Mouse (Mus musculus) olfactory bulb, adult 2 months (tissue): ENCODE results near the gene Lrmp. TPM values are rescaled to one million over a fixed set of nuclear protein-coding genes. Genes with fewer than 3 reads are reported as not detected.
"Not testable (repeated sequence)": the region's sequence is repeated elsewhere in the genome, so short reads cannot be mapped to it uniquely, and the experiment has no call there.

Source experiments
- H3K27ac ChIP-seq: fragments of 200-500 bp; 2 replicates; pipeline ENCODE4 v1.5.1; 2012; ENCODE audit warnings: low read depth, low read length; ENCODE audit not compliant: insufficient read depth
- H3K4me1 ChIP-seq: fragments of 200-500 bp; 2 replicates; pipeline ENCODE4 v1.6.1; 2012; ENCODE audit warnings: low read length; ENCODE audit not compliant: control insufficient read depth, insufficient read depth
- H3K4me3 ChIP-seq: fragments of 200-500 bp; 2 replicates; pipeline ENCODE4 v1.5.1; 2012; ENCODE audit warnings: mild to moderate bottlenecking, low read depth, low read length, moderate library complexity; ENCODE audit not compliant: insufficient read depth
- CTCF ChIP-seq: fragments of 200-500 bp; IDR thresholded peaks from 2 replicates; pipeline ENCODE4 v1.5.1; 2012; ENCODE audit warnings: low read depth, mild to moderate bottlenecking, low read length, moderate library complexity; ENCODE audit not compliant: insufficient read depth
- POLR2A ChIP-seq: fragments of 200-500 bp; IDR thresholded peaks from 2 replicates; pipeline ENCODE4 v1.6.1; 2012; ENCODE audit warnings: mild to moderate bottlenecking, low read depth, low read length, moderate library complexity; ENCODE audit not compliant: insufficient read depth
- WGBS: fragments of 180-500 bp; shearing (Covaris S2); methylation state at CpG from one replicate; pipeline ENCODE4 v1.1.7; 2018; 5-methylcytosine and 5-hydroxymethylcytosine counted together
- polyA plus RNA-seq: library from polyadenylated mRNA; stranded (reverse); fragments of >200 nt; gene quantifications from 2 replicates; pipeline ENCODE4 v1.2.4, GENCODE M21; 2012; ENCODE audit warnings: low replicate concordance; ENCODE audit not compliant: missing spikeins, insufficient read depth, insufficient read length

The Lrmp gene
- polyA plus RNA-seq, 1 experiment, result 343 TPM

GRCm38 (mm10) chr6:145079087-145079759 is 36.2 kb upstream of the Lrmp start:
- 89% methylated on average over 9 of the region's 9 CpGs for WGBS
- Histone ChIP-seq H3K27ac (no peak overlapping the region), H3K4me1 (peaks cover 8% of the 10 kb centered on the region), H3K4me3 (no peak overlapping the region)
- no peak for TF ChIP-seq CTCF
- no peak for TF ChIP-seq POLR2A

GRCm38 (mm10) chr6:145081721-145082120 is 33.7 kb upstream of the Lrmp start:
- Histone ChIP-seq H3K27ac (no peak overlapping the region), H3K4me3 (no peak overlapping the region), H3K4me1 (no peaks in the 10 kb centered on the region)
- WGBS, result 79% methylated on average over 4 of the region's 4 CpGs
- TF ChIP-seq CTCF, result no peak
- no peak for TF ChIP-seq POLR2A

- no peaks in the 10 kb centered on the region for H3K4me1 ChIP-seq
- no peak overlapping the region for H3K27ac ChIP-seq
- no peak for TF ChIP-seq CTCF
- no peak overlapping the region for H3K4me3 ChIP-seq
- 94% methylated on average over 8 of the region's 8 CpGs for WGBS
Measured at GRCm38 (mm10) chr6:145084343-145085117, 30.9 kb upstream of the Lrmp start.

GRCm38 (mm10) chr6:145088451-145089113 is 26.9 kb upstream of the Lrmp start:
- no peak for TF ChIP-seq CTCF
- TF ChIP-seq POLR2A, result no peak
- 46% methylated on average over 4 of the region's 4 CpGs for WGBS
- Histone ChIP-seq H3K4me1 (no peaks in the 10 kb centered on the region), H3K4me3 (no peak overlapping the region), H3K27ac (no peak overlapping the region)

- H3K4me1 ChIP-seq, result no peaks in the 10 kb centered on the region
- no peak overlapping the region for H3K4me3 ChIP-seq
- no peak for TF ChIP-seq POLR2A
- no peak for TF ChIP-seq CTCF
- no peak overlapping the region for H3K27ac ChIP-seq
- 90% methylated on average over 4 of the region's 4 CpGs for WGBS
Measured at GRCm38 (mm10) chr6:145089373-145089772, 26.1 kb upstream of the Lrmp start.

GRCm38 (mm10) chr6:145090201-145090863 is 25.1 kb upstream of the Lrmp start:
- Histone ChIP-seq H3K4me3 (no peak overlapping the region), H3K27ac (no peak overlapping the region), H3K4me1 (no peaks in the 10 kb centered on the region)
- WGBS, result 91% methylated on average over 6 of the region's 6 CpGs
- TF ChIP-seq POLR2A (no peak), CTCF (no peak)

- no peak overlapping the region for H3K27ac ChIP-seq
- H3K4me1 ChIP-seq, result no peaks in the 10 kb centered on the region
- TF ChIP-seq POLR2A, result no peak
- TF ChIP-seq CTCF, result no peak
- WGBS, result 63% methylated on average over 5 of the region's 5 CpGs
- no peak overlapping the region for H3K4me3 ChIP-seq
Measured at GRCm38 (mm10) chr6:145090928-145091327, 24.5 kb upstream of the Lrmp start.

GRCm38 (mm10) chr6:145091998-145092397 is 23.5 kb upstream of the Lrmp start:
- H3K4me1 ChIP-seq, result no peaks in the 10 kb centered on the region
- WGBS, result 88% methylated on average over 7 of the region's 7 CpGs

GRCm38 (mm10) chr6:145093038-145093622 is 22.3 kb upstream of the Lrmp start:
- H3K4me3 ChIP-seq, H3K4me1 ChIP-seq, H3K27ac ChIP-seq: not testable (repeated sequence)
- 64% methylated on average over 7 of the region's 7 CpGs for WGBS

More at GRCm38 (mm10) chr6:145091998-145092397, 23.5 kb upstream of the Lrmp start:
- H3K27ac ChIP-seq, result no peak overlapping the region
- TF ChIP-seq POLR2A, result no peak
- no peak for TF ChIP-seq CTCF
- H3K4me3 ChIP-seq, result no peak overlapping the region
